Mouse (Mus musculus) liver, adult 2 months (tissue): ENCODE measurements around the gene Trpm6. TPM values are rescaled to one million over a fixed set of nuclear protein-coding genes. Genes with fewer than 3 reads are reported as not detected.
A peak's percentile ranks its signal among the peaks of the same experiment; 100 is the strongest.

Experiments used
- DNase-seq: peaks from one replicate; pipeline ENCODE4 v3.0.0-alpha.2; 2011; ENCODE audit warnings: low read depth, low spot score; ENCODE audit errors: extremely low read depth
- H3K27ac ChIP-seq: fragments of 200-500 bp; replicated peaks from 2 replicates; pipeline ENCODE4 v1.5.1; 2012; ENCODE audit warnings: low read depth, mild to moderate bottlenecking, control low read depth, inconsistent platforms, low read length; ENCODE audit not compliant: insufficient read depth
- H3K27me3 ChIP-seq: fragments of 200-500 bp; 2 replicates; pipeline ENCODE4 v1.6.1; 2012; ENCODE audit warnings: mild to moderate bottlenecking, moderate library complexity, low read length, inconsistent platforms; ENCODE audit not compliant: control insufficient read depth, insufficient read depth
- H3K36me3 ChIP-seq: fragments of 200-500 bp; 2 replicates; pipeline ENCODE4 v1.6.1; 2012; ENCODE audit warnings: low read length, inconsistent platforms; ENCODE audit not compliant: control insufficient read depth, insufficient read depth
- H3K4me1 ChIP-seq: fragments of 200-500 bp; 2 replicates; pipeline ENCODE4 v1.6.1; 2011; ENCODE audit warnings: low read length; ENCODE audit not compliant: control insufficient read depth, insufficient read depth
- H3K4me3 ChIP-seq: fragments of 200-500 bp; 2 replicates; pipeline ENCODE4 v1.5.1; 2011; ENCODE audit warnings: low read depth, mild to moderate bottlenecking, control low read depth, low read length, moderate library complexity; ENCODE audit not compliant: insufficient read depth
- H3K79me2 ChIP-seq: fragments of 200-500 bp; 2 replicates; pipeline ENCODE4 v1.6.1; 2012; ENCODE audit warnings: inconsistent platforms, mild to moderate bottlenecking, low read length, moderate library complexity; ENCODE audit not compliant: control insufficient read depth, insufficient read depth
- H3K9ac ChIP-seq: fragments of 200-500 bp; 2 replicates; pipeline ENCODE4 v1.6.1; 2012; ENCODE audit warnings: low read depth, mild to moderate bottlenecking, control low read depth, inconsistent platforms, low read length
- CTCF ChIP-seq: fragments of 200-500 bp; IDR thresholded peaks from 2 replicates; pipeline ENCODE4 v1.5.1; 2011; ENCODE audit warnings: low read depth, low read length, control low read depth
- POLR2A ChIP-seq: fragments of 200-500 bp; IDR thresholded peaks from 2 replicates; pipeline ENCODE4 v1.6.1; 2011; ENCODE audit warnings: low read length, control low read depth; ENCODE audit not compliant: insufficient read depth; ENCODE audit errors: extremely low read depth
- WGBS: fragments of 180-500 bp; shearing (Covaris S2); methylation state at CpG from one replicate; pipeline ENCODE4 v1.1.7; 2018; 5-methylcytosine and 5-hydroxymethylcytosine counted together
- polyA plus RNA-seq: library from polyadenylated mRNA; depleted of rRNA; stranded (reverse); fragments of >200 nt; gene quantifications from 2 replicates; pipeline ENCODE4 v1.2.3, GENCODE M21; 2012
- total RNA-seq: library from RNA; depleted of rRNA; stranded (reverse); fragments of >200 nt; gene quantifications from 2 replicates; pipeline ENCODE4 v1.2.3, GENCODE M21; 2014

The Trpm6 gene
- total and polyA plus RNA-seq, 2 experiments: 0.09 to 0.83 TPM

GRCm38 (mm10) chr19:18731077-18731476, 18.7 kb upstream of the Trpm6 start:
- Histone ChIP-seq H3K36me3 (no peaks in the 10 kb centered on the region), H3K79me2 (no peaks in the 10 kb centered on the region), H3K9ac (no peak overlapping the region), H3K4me1 (no peaks in the 10 kb centered on the region), H3K27ac (no peak overlapping the region), H3K27me3 (no peaks in the 10 kb centered on the region; the same call in 1 of the 2 replicates), H3K4me3 (no peak overlapping the region)
- TF ChIP-seq POLR2A: no peak
- no peak for TF ChIP-seq CTCF
- DNase-seq: no peak
- whole genome bisulfite sequencing: 30% methylated on average over 7 of the region's 7 CpGs

- Histone ChIP-seq H3K4me1 (no peaks in the 10 kb centered on the region), H3K27ac (no peak overlapping the region), H3K4me3 (no peak overlapping the region), H3K9ac (no peak overlapping the region), H3K27me3 (no peaks in the 10 kb centered on the region), H3K36me3 (no peaks in the 10 kb centered on the region), H3K79me2 (no peaks in the 10 kb centered on the region)
- WGBS: 92% methylated on average over 4 of the region's 4 CpGs
- TF ChIP-seq POLR2A (no peak), CTCF (no peak)
- DNase-seq: no peak
Observed at GRCm38 (mm10) chr19:18735901-18736300, 13.9 kb upstream of the Trpm6 start.

GRCm38 (mm10) chr19:18739146-18739545, 10.6 kb upstream of the Trpm6 start:
- TF ChIP-seq POLR2A: no peak
- no peak for TF ChIP-seq CTCF
- Histone ChIP-seq H3K27ac (no peak overlapping the region), H3K4me3 (no peak overlapping the region), H3K36me3 (no peaks in the 10 kb centered on the region), H3K27me3 (no peaks in the 10 kb centered on the region), H3K9ac (no peak overlapping the region), H3K79me2 (no peaks in the 10 kb centered on the region), H3K4me1 (no peaks in the 10 kb centered on the region)
- WGBS: 81% methylated on average over 7 of the region's 7 CpGs
- DNase-seq: no peak

GRCm38 (mm10) chr19:18743946-18744345, 5.8 kb upstream of the Trpm6 start:
- Histone ChIP-seq H3K27ac (no peak overlapping the region), H3K36me3 (no peaks in the 10 kb centered on the region), H3K9ac (no peak overlapping the region), H3K27me3 (no peaks in the 10 kb centered on the region), H3K4me3 (no peak overlapping the region), H3K79me2 (no peaks in the 10 kb centered on the region), H3K4me1 (no peaks in the 10 kb centered on the region)
- TF ChIP-seq POLR2A (no peak), CTCF (no peak)
- DNase-seq: peak; percentile 7
- 42% methylated on average over 5 of the region's 5 CpGs for WGBS

GRCm38 (mm10) chr19:18746576-18747340, 3.0 kb upstream of the Trpm6 start:
- no peak overlapping the region for H3K4me3 ChIP-seq
- TF ChIP-seq POLR2A (no peak), CTCF (no peak)
- 91% methylated on average over 5 of the region's 5 CpGs for WGBS
- DNase-seq: no peak
- no peaks in the 10 kb centered on the region for H3K36me3 ChIP-seq
- H3K27me3 ChIP-seq: no peaks in the 10 kb centered on the region
- no peak overlapping the region for H3K9ac ChIP-seq
- no peaks in the 10 kb centered on the region for H3K4me1 ChIP-seq
- no peaks in the 10 kb centered on the region for H3K79me2 ChIP-seq
- no peak overlapping the region for H3K27ac ChIP-seq

GRCm38 (mm10) chr19:18747379-18747778, 2.4 kb upstream of the Trpm6 start:
- TF ChIP-seq CTCF: no peak
- no peak for TF ChIP-seq POLR2A
- H3K4me1 ChIP-seq: no peaks in the 10 kb centered on the region
- H3K4me3 ChIP-seq: no peak overlapping the region
- no peak overlapping the region for H3K9ac ChIP-seq
- DNase-seq: no peak
- H3K36me3 ChIP-seq: no peaks in the 10 kb centered on the region
- no peak overlapping the region for H3K27ac ChIP-seq
- no peaks in the 10 kb centered on the region for H3K27me3 ChIP-seq
- no peaks in the 10 kb centered on the region for H3K79me2 ChIP-seq
- 87% methylated on average over 4 of the region's 4 CpGs for WGBS
